Mouse (Mus musculus): Measurements from ENCODE around the gene Fam222a. TPM values are rescaled to one million over a fixed set of nuclear protein-coding genes. Genes with fewer than 3 reads are reported as not detected.

The Fam222a gene
- polyA plus RNA-seq, 1 experiment from 2014 or later, result 2.7 TPM

GRCm38 (mm10) chr5:114579714-114580357 lies 12.0 kb downstream of the Fam222a start:
- 46% methylated on average over 8 of the region's 8 CpGs for WGBS
- Histone ChIP-seq H3K4me1 (ENCODE audit: control insufficient read depth, insufficient read depth, low read length) (peaks cover 11% of the 10 kb centered on the region), H3K9me3 (replicated peaks; ENCODE audit: control insufficient read depth, low read length) (no peaks in the 10 kb centered on the region), H3K4me2 (ENCODE audit: low read depth, low read length) (no peak overlapping the region), H3K27ac (replicated peaks; ENCODE audit: low read depth, low read length) (0 out of 2 replicates have a peak overlapping the region, but pooled peaks have one; percentile 35), H3K9ac (replicated peaks; ENCODE audit: low read length) (no peak overlapping the region), H3K4me3 (ENCODE audit: low read depth, low read length) (no peak overlapping the region), H3K27me3 (ENCODE audit: control insufficient read depth, insufficient read depth, low read length) (no peaks in the 10 kb centered on the region), H3K36me3 (replicated peaks; ENCODE audit: control insufficient read depth, insufficient read depth, low read depth, low read length) (no peaks in the 10 kb centered on the region)
- DNase-seq (ENCODE audit: low spot score) (peak; percentile 36), ATAC-seq (replicated peaks; ENCODE audit: insufficient number of reproducible peaks, low FRiP score, low TSS enrichment, low read depth) (0 out of 2 replicates have a peak, but pooled peaks have one; percentile 31)

- Histone ChIP-seq H3K4me1 (ENCODE audit: control insufficient read depth, insufficient read depth, low read length) (peaks cover 18% of the 10 kb centered on the region), H3K27ac (replicated peaks; ENCODE audit: low read depth, low read length) (no peak overlapping the region), H3K4me3 (ENCODE audit: low read depth, low read length) (no peak overlapping the region), H3K4me2 (ENCODE audit: low read depth, low read length) (no peak overlapping the region), H3K9ac (replicated peaks; ENCODE audit: low read length) (no peak overlapping the region), H3K36me3 (replicated peaks; ENCODE audit: control insufficient read depth, insufficient read depth, low read depth, low read length) (no peaks in the 10 kb centered on the region), H3K9me3 (replicated peaks; ENCODE audit: control insufficient read depth, low read length) (no peaks in the 10 kb centered on the region), H3K27me3 (ENCODE audit: control insufficient read depth, insufficient read depth, low read length) (no peaks in the 10 kb centered on the region)
- DNase-seq (ENCODE audit: low spot score) (no peak), ATAC-seq (replicated peaks; ENCODE audit: insufficient number of reproducible peaks, low FRiP score, low TSS enrichment, low read depth) (no peak)
- 76% methylated on average over 12 of the region's 12 CpGs for WGBS
Measured at GRCm38 (mm10) chr5:114581486-114581885, 13.7 kb downstream of the Fam222a start.

- H3K27ac ChIP-seq (replicated peaks; ENCODE audit: low read depth, low read length), result no peak overlapping the region
- H3K4me2 ChIP-seq (ENCODE audit: low read depth, low read length), result no peak overlapping the region
- no peak for ATAC-seq (replicated peaks; ENCODE audit: insufficient number of reproducible peaks, low FRiP score, low TSS enrichment, low read depth)
- no peak for DNase-seq (ENCODE audit: low spot score)
- no peaks in the 10 kb centered on the region for H3K9me3 ChIP-seq (replicated peaks; ENCODE audit: control insufficient read depth, low read length)
- no peaks in the 10 kb centered on the region for H3K27me3 ChIP-seq (ENCODE audit: control insufficient read depth, insufficient read depth, low read length)
- H3K36me3 ChIP-seq (replicated peaks; ENCODE audit: control insufficient read depth, insufficient read depth, low read depth, low read length), result no peaks in the 10 kb centered on the region
- H3K4me3 ChIP-seq (ENCODE audit: low read depth, low read length), result no peak overlapping the region
- WGBS, result 71% methylated on average over 3 of the region's 3 CpGs
- no peak overlapping the region for H3K9ac ChIP-seq (replicated peaks; ENCODE audit: low read length)
- H3K4me1 ChIP-seq (ENCODE audit: control insufficient read depth, insufficient read depth, low read length), result peaks cover 20% of the 10 kb centered on the region
Measured at GRCm38 (mm10) chr5:114583046-114583445, 15.2 kb downstream of the Fam222a start.

GRCm38 (mm10) chr5:114583490-114584175 lies 15.8 kb downstream of the Fam222a start:
- no peaks in the 10 kb centered on the region for H3K36me3 ChIP-seq (replicated peaks; ENCODE audit: control insufficient read depth, insufficient read depth, low read depth, low read length)
- no peaks in the 10 kb centered on the region for H3K9me3 ChIP-seq (replicated peaks; ENCODE audit: control insufficient read depth, low read length)
- no peaks in the 10 kb centered on the region for H3K27me3 ChIP-seq (ENCODE audit: control insufficient read depth, insufficient read depth, low read length)
- no peak overlapping the region for H3K4me3 ChIP-seq (ENCODE audit: low read depth, low read length)
- 71% methylated on average over 12 of the region's 12 CpGs for WGBS
- no peak overlapping the region for H3K27ac ChIP-seq (replicated peaks; ENCODE audit: low read depth, low read length)
- no peak overlapping the region for H3K4me2 ChIP-seq (ENCODE audit: low read depth, low read length)
- H3K9ac ChIP-seq (replicated peaks; ENCODE audit: low read length), result no peak overlapping the region
- no peak for ATAC-seq (replicated peaks; ENCODE audit: insufficient number of reproducible peaks, low FRiP score, low TSS enrichment, low read depth)
- H3K4me1 ChIP-seq (ENCODE audit: control insufficient read depth, insufficient read depth, low read length), result peaks cover 24% of the 10 kb centered on the region
- DNase-seq (ENCODE audit: low spot score), result no peak

GRCm38 (mm10) chr5:114584293-114585104 lies 16.7 kb downstream of the Fam222a start:
- H3K9me3 ChIP-seq (replicated peaks; ENCODE audit: control insufficient read depth, low read length), result no peaks in the 10 kb centered on the region
- 51% methylated on average over 14 of the region's 14 CpGs for WGBS
- no peak overlapping the region for H3K4me3 ChIP-seq (ENCODE audit: low read depth, low read length)
- DNase-seq (ENCODE audit: low spot score) (no peak), ATAC-seq (replicated peaks; ENCODE audit: insufficient number of reproducible peaks, low FRiP score, low TSS enrichment, low read depth) (no peak; the same call in 1 of the 2 replicates)
- H3K4me1 ChIP-seq (ENCODE audit: control insufficient read depth, insufficient read depth, low read length), result peaks cover 28% of the 10 kb centered on the region
- H3K27me3 ChIP-seq (ENCODE audit: control insufficient read depth, insufficient read depth, low read length), result no peaks in the 10 kb centered on the region
- H3K36me3 ChIP-seq (replicated peaks; ENCODE audit: control insufficient read depth, insufficient read depth, low read depth, low read length), result no peaks in the 10 kb centered on the region
- no peak overlapping the region for H3K27ac ChIP-seq (replicated peaks; ENCODE audit: low read depth, low read length)
- H3K9ac ChIP-seq (replicated peaks; ENCODE audit: low read length), result no peak overlapping the region
- no peak overlapping the region for H3K4me2 ChIP-seq (ENCODE audit: low read depth, low read length)

DNA sequence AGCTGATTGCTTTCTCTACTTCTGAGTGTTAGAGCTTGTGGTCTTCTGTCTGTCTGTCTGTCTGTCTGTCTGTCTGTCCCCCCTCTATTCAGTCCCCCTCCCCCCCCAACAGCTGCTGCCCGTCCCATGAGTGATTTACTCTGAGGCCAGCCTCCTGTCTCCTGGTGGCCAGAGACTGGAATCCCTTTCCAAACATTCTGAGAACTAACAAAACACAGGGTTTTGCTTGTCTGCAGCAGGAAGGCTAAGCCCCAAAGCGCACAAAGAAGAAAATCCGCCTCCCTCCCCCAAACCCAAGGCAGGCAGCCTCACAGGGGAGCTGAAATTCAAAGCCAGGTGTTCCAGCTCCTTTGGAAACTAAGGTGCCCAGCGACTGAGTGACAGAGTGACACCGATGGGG lies 17.9 kb downstream of the Fam222a start:
- WGBS, result 10% methylated on average over 5 of the region's 5 CpGs
- Histone ChIP-seq H3K9me3 (replicated peaks; ENCODE audit: control insufficient read depth, low read length) (no peaks in the 10 kb centered on the region), H3K4me2 (ENCODE audit: low read depth, low read length) (no peak overlapping the region), H3K27me3 (ENCODE audit: control insufficient read depth, insufficient read depth, low read length) (no peaks in the 10 kb centered on the region), H3K36me3 (replicated peaks; ENCODE audit: control insufficient read depth, insufficient read depth, low read depth, low read length) (no peaks in the 10 kb centered on the region), H3K27ac (replicated peaks; ENCODE audit: low read depth, low read length) (peak overlapping the region; percentile 39), H3K4me1 (ENCODE audit: control insufficient read depth, insufficient read depth, low read length) (peaks cover 32% of the 10 kb centered on the region), H3K4me3 (ENCODE audit: low read depth, low read length) (no peak overlapping the region), H3K9ac (replicated peaks; ENCODE audit: low read length) (no peak overlapping the region; the same call in 1 of the 2 replicates)
- ATAC-seq (replicated peaks; ENCODE audit: insufficient number of reproducible peaks, low FRiP score, low TSS enrichment, low read depth), result no peak
- peak; percentile 52 for DNase-seq (ENCODE audit: low spot score)

GRCm38 (mm10) chr5:114587908-114588307 lies 20.1 kb downstream of the Fam222a start:
- Histone ChIP-seq H3K4me3 (ENCODE audit: low read depth, low read length) (no peak overlapping the region), H3K36me3 (replicated peaks; ENCODE audit: control insufficient read depth, insufficient read depth, low read depth, low read length) (no peaks in the 10 kb centered on the region), H3K9me3 (replicated peaks; ENCODE audit: control insufficient read depth, low read length) (no peaks in the 10 kb centered on the region), H3K4me1 (ENCODE audit: control insufficient read depth, insufficient read depth, low read length) (peaks cover 36% of the 10 kb centered on the region), H3K27me3 (ENCODE audit: control insufficient read depth, insufficient read depth, low read length) (no peaks in the 10 kb centered on the region), H3K4me2 (ENCODE audit: low read depth, low read length) (no peak overlapping the region), H3K27ac (replicated peaks; ENCODE audit: low read depth, low read length) (no peak overlapping the region), H3K9ac (replicated peaks; ENCODE audit: low read length) (no peak overlapping the region)
- WGBS, result 33% methylated on average over 9 of the region's 9 CpGs
- peak; percentile 92 for DNase-seq (ENCODE audit: low spot score)
- ATAC-seq (replicated peaks; ENCODE audit: insufficient number of reproducible peaks, low FRiP score, low TSS enrichment, low read depth), result no peak
